Mouse (Mus musculus) C2C12 (cell line): ENCODE measurements around the gene Ppm1l. TPM values are rescaled to one million over a fixed set of nuclear protein-coding genes. Genes with fewer than 3 reads are reported as not detected.

Experiments used
- H3K27me3 ChIP-seq: one replicate; pipeline ENCODE4 v1.6.1; 2011; ENCODE audit not compliant: control insufficient read depth, insufficient read depth, insufficient read length
- H3K36me3 ChIP-seq: one replicate; pipeline ENCODE4 v1.6.1; 2011; ENCODE audit not compliant: control insufficient read depth, insufficient read depth
- H3K4me3 ChIP-seq: one replicate; pipeline ENCODE4 v1.5.1; 2011; ENCODE audit warnings: mild to moderate bottlenecking, control low read depth; ENCODE audit not compliant: poor library complexity, insufficient read depth, severe bottlenecking
- H3K79me2 ChIP-seq: one replicate; pipeline ENCODE4 v1.6.1; 2011; ENCODE audit not compliant: control insufficient read depth, insufficient read depth
- H3K79me3 ChIP-seq: one replicate; pipeline ENCODE4 v1.6.1; 2011; ENCODE audit warnings: low read depth, control low read depth
- H3ac ChIP-seq: one replicate; pipeline ENCODE3; 2011; ENCODE audit warnings: low read depth; ENCODE audit not compliant: control insufficient read depth, insufficient read length
- CEBPB ChIP-seq: IDR thresholded peaks from one replicate; pipeline ENCODE4 v1.6.1; 2011; ENCODE audit warnings: low read depth, mild to moderate bottlenecking, control low read depth, moderate library complexity
- CTCF ChIP-seq: IDR thresholded peaks from one replicate; pipeline ENCODE4 v1.5.1; 2011; ENCODE audit not compliant: control insufficient read depth, insufficient read depth, insufficient read length
- FOSL1 ChIP-seq: IDR thresholded peaks from one replicate; pipeline ENCODE4 v1.8.0; 2011; ENCODE audit warnings: mild to moderate bottlenecking, low read length; ENCODE audit not compliant: poor library complexity, insufficient read depth, severe bottlenecking
- MAX ChIP-seq: IDR thresholded peaks from one replicate; pipeline ENCODE4 v1.6.1; 2011; ENCODE audit warnings: mild to moderate bottlenecking, control low read depth
- MYOD1 ChIP-seq: IDR thresholded peaks from one replicate; pipeline ENCODE4 v1.6.1; 2011; ENCODE audit warnings: low read depth; ENCODE audit not compliant: control insufficient read depth, insufficient read length
- MYOG ChIP-seq: IDR thresholded peaks from one replicate; pipeline ENCODE4 v1.6.1; 2011; ENCODE audit not compliant: control insufficient read depth, insufficient read length; ENCODE audit errors: extremely low read depth
- USF1 ChIP-seq: IDR thresholded peaks from one replicate; pipeline ENCODE4 v1.6.1; 2011; ENCODE audit warnings: low read depth, mild to moderate bottlenecking, control low read depth, moderate library complexity
- polyA plus RNA-seq: library from polyadenylated mRNA; unstranded; fragments of >200 nt; fragmentation: generic; extraction: Trizol; gene quantifications from one replicate; pipeline ENCODE4 v1.2.1, GENCODE M21; 2012; ENCODE audit warnings: missing spikeins

The Ppm1l gene
- polyA plus RNA-seq, 1 experiment: 3.7 TPM

DNA sequence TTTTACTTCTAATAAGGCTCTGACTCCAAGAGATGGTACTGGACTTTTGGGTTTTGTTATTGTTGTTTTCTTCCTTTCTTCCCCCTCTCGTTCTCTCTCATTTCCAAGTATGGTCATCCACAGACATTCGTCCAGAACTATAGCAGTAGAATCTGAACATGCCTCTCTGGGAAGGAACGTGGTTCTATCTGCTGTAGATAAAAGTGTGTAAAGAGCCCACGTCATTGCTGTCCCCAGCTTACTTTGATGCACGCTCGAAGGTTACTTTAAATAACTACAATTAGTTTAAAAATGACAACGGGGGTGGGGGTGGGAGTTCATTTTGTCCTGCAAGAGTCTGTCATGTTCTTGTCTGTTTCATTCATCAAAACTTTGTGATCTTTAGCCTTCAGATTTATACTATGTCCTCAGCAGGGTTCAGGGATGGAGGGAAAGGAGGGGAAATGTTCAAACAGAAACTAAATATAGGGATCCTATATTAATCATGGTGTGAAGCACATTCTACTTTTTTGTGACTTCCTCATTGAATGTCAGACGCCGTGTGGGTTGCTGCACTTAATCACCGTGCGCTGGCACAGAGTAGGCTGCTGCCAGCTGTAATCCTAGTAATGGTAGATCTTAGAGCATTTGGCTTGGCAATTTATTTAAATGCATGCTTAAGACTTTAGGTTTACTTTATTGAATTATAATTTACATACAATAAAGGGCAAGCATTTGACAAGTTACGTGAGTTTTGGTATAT, 122.3 kb downstream of the Ppm1l start:
- TF ChIP-seq MYOD1 (no peak), USF1 (no peak), FOSL1 (no peak), MYOG (no peak), CTCF (no peak), MAX (no peak), CEBPB (no peak)
- H3K27me3 ChIP-seq: no peaks in the 10 kb centered on the region
- H3K79me2 ChIP-seq: no peaks in the 10 kb centered on the region
- no peak overlapping the region for H3ac ChIP-seq
- no peak overlapping the region for H3K4me3 ChIP-seq
- H3K79me3 ChIP-seq: no peaks in the 10 kb centered on the region
- H3K36me3 ChIP-seq: no peaks in the 10 kb centered on the region

DNA sequence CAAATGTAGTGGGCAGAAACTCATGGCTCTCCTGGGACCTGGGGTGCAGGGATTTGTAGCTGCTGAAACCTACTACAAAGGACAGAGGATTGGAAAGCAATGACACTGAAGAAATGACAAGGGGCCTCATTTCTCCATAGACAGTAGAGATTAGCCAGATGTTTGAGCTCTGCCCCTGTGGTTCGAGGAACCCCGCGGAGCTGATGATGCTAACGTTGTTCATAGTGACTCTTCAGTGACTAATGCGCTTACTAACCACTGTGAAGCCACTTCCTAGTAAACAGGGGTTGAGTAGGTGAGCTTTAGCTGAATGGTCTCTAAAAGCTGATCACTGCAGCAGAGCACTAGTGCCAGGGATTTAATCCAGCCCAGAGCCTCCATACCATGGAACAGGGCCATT, 124.1 kb downstream of the Ppm1l start:
- Histone ChIP-seq H3K27me3 (no peaks in the 10 kb centered on the region), H3K79me2 (no peaks in the 10 kb centered on the region), H3K79me3 (no peaks in the 10 kb centered on the region), H3ac (no peak overlapping the region), H3K4me3 (no peak overlapping the region), H3K36me3 (no peaks in the 10 kb centered on the region)
- TF ChIP-seq FOSL1: peak; percentile 100
- TF ChIP-seq MYOG: no peak
- TF ChIP-seq MAX: no peak
- TF ChIP-seq CEBPB: peak; percentile 3

DNA sequence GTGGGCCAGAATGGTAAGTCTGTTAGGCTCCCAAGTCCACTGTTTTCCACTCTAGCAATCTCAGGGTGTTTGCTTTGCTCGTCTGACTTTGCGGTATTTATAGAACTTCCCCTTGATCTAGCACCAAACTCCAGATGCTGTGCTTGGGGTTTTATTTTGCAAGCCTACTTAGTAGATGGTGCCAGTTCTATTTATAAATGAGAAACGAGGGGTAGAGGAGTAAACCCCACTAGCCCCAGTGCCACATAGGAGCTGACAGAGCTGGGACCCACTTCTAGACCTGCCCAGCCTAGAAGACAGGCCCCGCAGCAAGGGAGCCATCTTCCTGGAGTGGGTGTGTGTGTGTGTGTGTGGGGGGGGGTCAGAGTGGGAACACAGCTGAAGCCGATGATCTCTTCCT, 130.3 kb downstream of the Ppm1l start:
- H3K27me3 ChIP-seq: no peaks in the 10 kb centered on the region
- TF ChIP-seq CEBPB: no peak

DNA sequence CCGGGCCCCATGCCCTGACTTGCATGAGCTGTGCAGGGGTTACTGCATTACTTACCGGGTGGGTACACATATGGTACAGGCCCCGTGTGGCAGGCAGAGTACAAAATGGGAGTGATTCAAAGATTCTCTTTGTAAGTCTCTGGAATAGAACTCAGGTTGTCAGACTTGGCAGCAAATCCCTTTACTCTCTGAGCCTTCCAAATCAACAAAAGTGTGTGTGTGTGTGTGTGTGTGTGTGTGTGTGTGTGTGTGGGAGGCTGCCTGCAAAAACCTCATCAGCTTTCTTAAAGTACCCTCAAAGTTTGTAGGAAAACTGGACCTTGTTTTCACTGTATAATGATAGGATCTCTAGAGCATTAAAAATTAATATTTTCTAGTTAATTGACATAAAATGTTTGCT, 132.4 kb downstream of the Ppm1l start:
- H3K36me3 ChIP-seq: no peaks in the 10 kb centered on the region
- no peaks in the 10 kb centered on the region for H3K79me3 ChIP-seq
- no peaks in the 10 kb centered on the region for H3K79me2 ChIP-seq
- no peaks in the 10 kb centered on the region for H3K27me3 ChIP-seq
- no peak for TF ChIP-seq CTCF
- TF ChIP-seq CEBPB: no peak
- TF ChIP-seq MAX: no peak
- no peak for TF ChIP-seq MYOD1
- TF ChIP-seq USF1: no peak
- no peak for TF ChIP-seq MYOG
- no peak for TF ChIP-seq FOSL1
- H3ac ChIP-seq: no peak overlapping the region
- H3K4me3 ChIP-seq: no peak overlapping the region

More for the DNA sequence above, 130.3 kb downstream of the Ppm1l start:
- Histone ChIP-seq H3K79me2 (no peaks in the 10 kb centered on the region), H3K4me3 (no peak overlapping the region), H3K36me3 (no peaks in the 10 kb centered on the region), H3ac (no peak overlapping the region), H3K79me3 (no peaks in the 10 kb centered on the region)

DNA sequence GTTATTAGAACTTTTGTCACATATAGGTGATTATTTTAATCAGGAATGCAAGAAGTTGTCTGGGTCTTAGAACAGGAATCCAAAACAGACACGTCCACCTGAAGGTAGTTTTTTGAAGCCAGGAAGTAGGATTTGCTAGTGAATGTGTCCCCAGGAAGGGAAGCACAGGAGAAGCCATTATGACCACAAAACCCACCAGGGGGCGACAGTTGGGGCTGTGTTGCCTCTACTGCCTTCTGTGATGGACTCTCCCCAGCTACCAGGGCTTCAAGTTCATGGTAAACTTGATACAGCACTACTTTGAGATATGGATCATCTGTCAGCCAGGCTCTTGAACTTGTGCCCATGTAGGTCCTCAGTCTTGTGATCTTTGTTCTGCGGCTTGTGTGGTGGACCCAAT, 137.7 kb downstream of the Ppm1l start:
- no peaks in the 10 kb centered on the region for H3K79me3 ChIP-seq
- no peaks in the 10 kb centered on the region for H3K27me3 ChIP-seq
- no peaks in the 10 kb centered on the region for H3K36me3 ChIP-seq
- H3K4me3 ChIP-seq: no peak overlapping the region
- TF ChIP-seq MYOD1 (no peak), MAX (no peak), CEBPB (no peak), CTCF (no peak), FOSL1 (no peak), MYOG (no peak), USF1 (no peak)
- H3K79me2 ChIP-seq: no peaks in the 10 kb centered on the region
- H3ac ChIP-seq: no peak overlapping the region

DNA sequence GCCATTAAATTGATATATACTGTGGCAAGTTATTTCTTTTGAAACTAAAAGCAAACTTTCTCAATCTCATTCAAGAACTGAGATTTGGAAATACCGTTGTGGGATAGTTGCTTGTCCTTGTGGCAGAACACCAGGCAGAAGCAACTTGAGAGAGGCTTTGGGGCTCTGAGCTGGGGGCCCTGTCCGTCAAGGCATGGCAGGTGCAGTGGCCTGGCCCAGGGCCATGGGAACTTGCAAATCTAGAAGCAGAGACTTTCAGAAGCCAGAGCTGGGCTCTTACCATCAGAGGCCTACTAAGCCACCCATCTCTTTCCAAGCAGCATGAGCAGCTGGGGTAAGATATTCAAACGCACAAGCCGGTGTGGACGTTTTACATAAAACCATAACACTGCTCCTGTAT, 139.4 kb downstream of the Ppm1l start:
- H3K27me3 ChIP-seq: no peaks in the 10 kb centered on the region
- TF ChIP-seq FOSL1 (no peak), CTCF (no peak), MYOD1 (no peak), USF1 (no peak), MAX (no peak), MYOG (no peak), CEBPB (no peak)
- H3K79me2 ChIP-seq: no peaks in the 10 kb centered on the region
- no peak overlapping the region for H3K4me3 ChIP-seq
- no peak overlapping the region for H3ac ChIP-seq
- no peaks in the 10 kb centered on the region for H3K79me3 ChIP-seq
- no peaks in the 10 kb centered on the region for H3K36me3 ChIP-seq
